Mouse (Mus musculus): Measurements from ENCODE around the gene Pan3. TPM values are rescaled to one million over a fixed set of nuclear protein-coding genes. Genes with fewer than 3 reads are reported as not detected.

Gene Pan3
- total and polyA plus RNA-seq, 3 experiments = 60.6 to 61.5 TPM; not detected in 1

DNA sequence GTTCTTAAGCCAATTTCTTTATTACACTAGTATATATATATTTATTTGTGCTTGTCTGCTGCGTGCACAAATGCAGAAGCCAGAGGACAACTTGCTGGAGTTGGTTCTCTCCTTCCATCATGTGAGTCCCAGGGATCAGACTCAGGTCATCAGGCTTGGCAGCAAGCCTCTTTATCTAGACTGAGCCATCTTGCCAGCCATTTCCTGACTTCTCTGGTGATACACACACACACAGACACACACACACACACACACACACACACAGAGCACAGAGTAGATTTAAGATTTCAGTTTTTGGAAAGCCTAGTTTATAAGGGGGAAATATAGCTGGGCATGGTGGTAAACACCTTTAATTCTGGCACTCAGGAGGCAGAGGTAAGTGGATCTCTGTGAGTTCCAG, 155.1 kb downstream of the Pan3 start:
- H3K27ac ChIP-seq (ENCODE audit: control insufficient read depth, low read depth, low read length) = no peak overlapping the region
- TF ChIP-seq GATA1 (IDR thresholded peaks at IDR 0.05; ENCODE audit: low read depth, low read length) (peak; percentile 62), EP300 (IDR thresholded peaks at IDR 0.05; ENCODE audit: low read depth in 1 of 2, low read length in 2 of 2) (peak; percentile 19 to 47; a peak in 1 of 4 replicates), BHLHE40 (IDR thresholded peaks at IDR 0.05; ENCODE audit: borderline replicate concordance, low read depth, low read length) (no peak)
- peak; percentile 33 for DNase-seq (ENCODE audit: low read depth, low spot score)
- no peaks in the 10 kb centered on the region; a peak in 1 of 4 replicates for H3K4me1 ChIP-seq (ENCODE audit: control insufficient read depth in 1 of 2, insufficient read depth in 2 of 2, low read length in 2 of 2)
- no peak overlapping the region for H3K4me3 ChIP-seq (ENCODE audit: control insufficient read depth in 1 of 2, insufficient read depth in 1 of 2, low read depth in 2 of 2, low read length in 2 of 2)
- no peaks in the 10 kb centered on the region for H3K36me3 ChIP-seq (ENCODE audit: control insufficient read depth in 1 of 2, insufficient read depth in 2 of 2, low read length in 2 of 2)
- H3K9me3 ChIP-seq (replicated peaks; ENCODE audit: insufficient read depth, low read length) = no peaks in the 10 kb centered on the region
- no peaks in the 10 kb centered on the region for H3K27me3 ChIP-seq (ENCODE audit: control insufficient read depth in 1 of 2, insufficient read depth in 2 of 2, low read length in 2 of 2)
- no peaks in the 10 kb centered on the region for H3K79me2 ChIP-seq (ENCODE audit: control insufficient read depth, insufficient read depth, low read length, poor library complexity)
- no peak overlapping the region for H3K9ac ChIP-seq (ENCODE audit: control insufficient read depth, low read depth, low read length, poor library complexity, severe bottlenecking)

DNA sequence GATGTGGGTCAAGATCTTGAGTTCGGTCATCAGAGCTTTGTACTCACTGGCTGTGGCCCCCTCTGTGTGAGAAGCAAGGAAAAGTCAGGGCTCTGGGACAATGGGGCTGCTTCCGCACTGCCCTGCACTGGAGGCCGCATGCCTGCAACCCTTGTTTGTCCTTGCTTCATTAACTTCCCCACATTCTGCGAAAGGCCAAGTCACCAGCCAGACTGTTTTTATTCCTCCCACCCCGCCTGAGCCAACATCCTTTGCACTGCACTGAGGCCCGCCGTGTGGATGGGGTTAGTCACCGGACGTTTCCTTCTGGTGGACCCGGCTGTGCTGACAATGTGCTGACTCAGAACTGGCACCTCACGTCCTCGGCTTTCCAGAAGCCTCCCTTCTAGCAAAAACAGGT, 159.9 kb downstream of the Pan3 start:
- Histone ChIP-seq H3K27ac (ENCODE audit: control insufficient read depth, low read depth, low read length) (no peak overlapping the region), H3K4me3 (ENCODE audit: control insufficient read depth in 1 of 2, insufficient read depth in 1 of 2, low read depth in 2 of 2, low read length in 2 of 2) (no peak overlapping the region), H3K36me3 (ENCODE audit: control insufficient read depth in 1 of 2, insufficient read depth in 2 of 2, low read length in 2 of 2) (no peaks in the 10 kb centered on the region), H3K79me2 (ENCODE audit: control insufficient read depth, insufficient read depth, low read length, poor library complexity) (no peaks in the 10 kb centered on the region), H3K9ac (ENCODE audit: control insufficient read depth, low read depth, low read length, poor library complexity, severe bottlenecking) (no peak overlapping the region), H3K27me3 (ENCODE audit: control insufficient read depth in 1 of 2, insufficient read depth in 2 of 2, low read length in 2 of 2) (no peaks in the 10 kb centered on the region), H3K9me3 (replicated peaks; ENCODE audit: insufficient read depth, low read length) (no peaks in the 10 kb centered on the region), H3K4me1 (ENCODE audit: control insufficient read depth in 1 of 2, insufficient read depth in 2 of 2, low read length in 2 of 2) (no peaks in the 10 kb centered on the region; a peak in 1 of 4 replicates)
- DNase-seq (ENCODE audit: low read depth, low spot score) = no peak
- TF ChIP-seq UBTF (IDR thresholded peaks at IDR 0.05; ENCODE audit: borderline replicate concordance, insufficient read depth, low read depth, low read length) = no peak
- TF ChIP-seq TAL1 (IDR thresholded peaks at IDR 0.05; ENCODE audit: low read length) = no peak
- no peak for TF ChIP-seq CHD2 (IDR thresholded peaks at IDR 0.05; ENCODE audit: low read length)
- no peak for TF ChIP-seq KAT2A (conservative IDR thresholded peaks at IDR 0.05; ENCODE audit: low read depth, low read length)
- TF ChIP-seq GABPA (IDR thresholded peaks at IDR 0.05; ENCODE audit: low read depth, low read length) = no peak
- TF ChIP-seq ETS1 (IDR thresholded peaks at IDR 0.05; ENCODE audit: low read depth, low read length) = no peak
- TF ChIP-seq EP300 (IDR thresholded peaks at IDR 0.05; ENCODE audit: low read depth in 1 of 2, low read length in 2 of 2) = no peak
- no peak for TF ChIP-seq TBP (IDR thresholded peaks at IDR 0.05; ENCODE audit: low read depth, low read length)
- no peak for TF ChIP-seq NELFE (IDR thresholded peaks at IDR 0.05; ENCODE audit: low read depth, low read length)
- TF ChIP-seq MEF2A (IDR thresholded peaks at IDR 0.05; ENCODE audit: extremely low read depth, insufficient replicate concordance, low read depth, low read length, poor library complexity, severe bottlenecking) = no peak
- TF ChIP-seq MAFK (IDR thresholded peaks at IDR 0.05; ENCODE audit: borderline replicate concordance, low read depth, low read length) = no peak

DNA sequence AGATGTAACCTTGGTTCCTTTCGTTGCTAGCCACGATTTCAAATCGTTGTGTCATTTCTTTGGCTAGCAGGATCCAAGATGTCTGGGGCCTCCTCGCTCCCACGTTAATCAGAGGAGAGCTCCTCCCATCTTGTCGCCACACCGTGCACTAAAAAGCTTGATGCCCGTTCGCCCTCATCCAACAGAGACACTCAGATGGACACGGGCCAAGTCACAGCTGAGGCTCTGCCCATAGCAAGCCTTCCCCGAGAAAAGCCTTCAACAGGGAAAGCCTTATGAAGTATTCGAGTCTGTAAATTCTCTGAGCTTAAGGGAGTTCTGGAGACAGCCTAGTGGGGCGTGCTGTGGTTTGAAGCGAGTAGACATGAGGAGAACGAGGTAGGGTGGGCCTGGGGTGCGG, 167.9 kb downstream of the Pan3 start:
- Histone ChIP-seq H3K9me3 (replicated peaks; ENCODE audit: insufficient read depth, low read length) (no peaks in the 10 kb centered on the region), H3K36me3 (ENCODE audit: control insufficient read depth in 1 of 2, insufficient read depth in 2 of 2, low read length in 2 of 2) (no peaks in the 10 kb centered on the region), H3K79me2 (ENCODE audit: control insufficient read depth, insufficient read depth, low read length, poor library complexity) (no peaks in the 10 kb centered on the region), H3K27ac (ENCODE audit: control insufficient read depth, low read depth, low read length) (no peak overlapping the region), H3K9ac (ENCODE audit: control insufficient read depth, low read depth, low read length, poor library complexity, severe bottlenecking) (no peak overlapping the region), H3K4me3 (ENCODE audit: control insufficient read depth in 1 of 2, insufficient read depth in 1 of 2, low read depth in 2 of 2, low read length in 2 of 2) (no peak overlapping the region), H3K4me1 (ENCODE audit: control insufficient read depth in 1 of 2, insufficient read depth in 2 of 2, low read length in 2 of 2) (no peaks in the 10 kb centered on the region), H3K27me3 (ENCODE audit: control insufficient read depth in 1 of 2, insufficient read depth in 2 of 2, low read length in 2 of 2) (no peaks in the 10 kb centered on the region)
- no peak for DNase-seq (ENCODE audit: low read depth, low spot score)
- TF ChIP-seq JUND (IDR thresholded peaks at IDR 0.05; ENCODE audit: low read depth, low read length) (no peak), TAL1 (IDR thresholded peaks at IDR 0.05; ENCODE audit: low read length) (no peak), E2F4 (IDR thresholded peaks at IDR 0.05; ENCODE audit: borderline replicate concordance, low read depth, low read length) (no peak), MXI1 (IDR thresholded peaks at IDR 0.05; ENCODE audit: low read depth, low read length) (no peak), MYB (IDR thresholded peaks at IDR 0.05; ENCODE audit: low read depth, low read length) (no peak), KAT2A (conservative IDR thresholded peaks at IDR 0.05; ENCODE audit: low read depth, low read length) (no peak), GATA1 (IDR thresholded peaks at IDR 0.05; ENCODE audit: low read depth, low read length) (no peak), BHLHE40 (IDR thresholded peaks at IDR 0.05; ENCODE audit: borderline replicate concordance, low read depth, low read length) (no peak), SMC3 (IDR thresholded peaks at IDR 0.05; ENCODE audit: low read depth, low read length) (no peak), POLR2A (IDR thresholded peaks at IDR 0.05; ENCODE audit: control insufficient read depth in 1 of 2, insufficient read depth in 1 of 2, low read depth in 1 of 2, low read length in 2 of 2, poor library complexity in 1 of 2) (no peak), SIN3A (IDR thresholded peaks at IDR 0.05; ENCODE audit: low read length) (no peak), RCOR1 (IDR thresholded peaks at IDR 0.05; ENCODE audit: low read depth, low read length) (no peak), TCF12 (IDR thresholded peaks at IDR 0.05; ENCODE audit: low read depth, low read length) (no peak), MAX (IDR thresholded peaks at IDR 0.05; ENCODE audit: low read length) (no peak), CHD1 (IDR thresholded peaks at IDR 0.05; ENCODE audit: low read depth, low read length) (no peak), ZKSCAN1 (IDR thresholded peaks at IDR 0.05; ENCODE audit: low read depth, low read length) (no peak), ZNF384 (IDR thresholded peaks at IDR 0.05; ENCODE audit: low read depth, low read length) (no peak)
